11 mouse cellular contexts compared by ENCODE assay signal in the genomic region with DNA sequence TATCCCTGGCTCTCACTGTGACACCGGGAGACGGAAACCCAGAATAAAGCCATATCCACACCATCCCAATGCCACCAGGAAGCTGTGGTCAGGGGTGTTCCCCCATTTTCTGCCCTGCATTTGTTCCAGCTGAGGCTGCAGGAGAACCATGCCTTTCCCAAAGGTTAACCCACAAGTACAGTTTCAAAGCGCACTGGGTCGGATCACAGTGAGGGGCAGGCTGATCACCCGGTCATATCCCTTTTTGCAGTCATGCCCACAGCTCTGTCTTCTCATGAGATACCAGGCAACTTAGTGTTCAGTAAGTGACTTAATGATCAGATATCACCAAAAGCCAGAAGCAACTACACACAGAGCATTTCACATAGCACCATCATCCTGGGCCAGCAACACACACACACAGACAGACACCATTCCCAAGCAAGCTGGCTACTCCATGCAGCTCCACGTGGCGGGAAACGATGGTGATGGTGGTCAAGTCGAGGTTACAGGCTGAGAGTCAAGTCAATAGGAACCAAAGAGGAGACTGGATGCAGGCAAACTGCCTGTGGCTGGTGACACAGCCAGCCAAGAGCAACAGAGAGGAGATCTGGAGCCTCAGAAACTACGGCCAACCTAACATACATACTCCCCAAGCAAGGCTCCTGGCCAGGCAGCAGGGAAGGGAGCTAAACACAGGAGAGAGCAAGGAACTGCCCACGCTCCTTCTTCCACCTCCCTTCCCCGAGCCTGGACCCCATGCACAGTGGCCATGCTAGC. TPM values are rescaled to one million over a fixed set of nuclear protein-coding genes. Genes with fewer than 3 reads are reported as not detected.
DNase-seq lines count a peak whose midpoint lies in the region; ATAC-seq lines count a peak whose summit lies in the region.
"Had no signal": no experiment of that assay in that cellular context is flagged by ENCODE, and none has a peak within 500 bp of the region (broad histone marks: within the 10 kb centered on the region; RNA-seq: fewer than 3 reads in every experiment).

No protein-coding gene starts in this region.

- no peak overlapping the region for H3K9ac ChIP-seq in forebrain, embryonic 11.5 days (ENCODE audit: low read length)
- no peak overlapping the region for H3K9ac ChIP-seq in midbrain, embryonic 11.5 days (ENCODE audit: low read length)
- no peak overlapping the region for H3K9ac ChIP-seq in limb, embryonic 13.5 days
- H3K9ac ChIP-seq: liver, embryonic 13.5 days had no signal

- peak overlapping the region; percentile 97 for H3K27ac ChIP-seq in forebrain, embryonic 10.5 days
- H3K27ac ChIP-seq in forebrain, embryonic 11.5 days (ENCODE audit: low read depth, low read length): no peak overlapping the region
- peak overlapping the region; percentile 93 for H3K27ac ChIP-seq in midbrain, embryonic 10.5 days (replicated peaks)
- H3K27ac ChIP-seq in midbrain, embryonic 11.5 days (ENCODE audit: low read depth, low read length): no peak overlapping the region
- H3K27ac ChIP-seq in limb, embryonic 13.5 days: peak overlapping the region; percentile 100
- H3K27ac ChIP-seq: liver, embryonic 13.5 days had no signal

- no peak overlapping the region for H3K4me3 ChIP-seq in forebrain, embryonic 10.5 days
- no peak overlapping the region for H3K4me3 ChIP-seq in forebrain, embryonic 11.5 days (ENCODE audit: low read depth, low read length)
- no peak overlapping the region for H3K4me3 ChIP-seq in midbrain, embryonic 10.5 days
- H3K4me3 ChIP-seq in midbrain, embryonic 11.5 days (ENCODE audit: low read depth, low read length): no peak overlapping the region
- no peak overlapping the region for H3K4me3 ChIP-seq in limb, embryonic 13.5 days
- H3K4me3 ChIP-seq: liver, embryonic 13.5 days had no signal

- H3K9me3 ChIP-seq in forebrain, embryonic 10.5 days: no peaks in the 10 kb centered on the region
- no peaks in the 10 kb centered on the region for H3K9me3 ChIP-seq in forebrain, embryonic 11.5 days (ENCODE audit: control insufficient read depth, low read length)
- H3K9me3 ChIP-seq in midbrain, embryonic 10.5 days (replicated peaks): no peaks in the 10 kb centered on the region
- no peaks in the 10 kb centered on the region for H3K9me3 ChIP-seq in midbrain, embryonic 11.5 days (ENCODE audit: control insufficient read depth, low read length)
- no peaks in the 10 kb centered on the region for H3K9me3 ChIP-seq in limb, embryonic 13.5 days
- H3K9me3 ChIP-seq: liver, embryonic 13.5 days had no signal

- H3K4me1 ChIP-seq in forebrain, embryonic 10.5 days: peaks cover 75% of the 10 kb centered on the region
- peaks cover 31% of the 10 kb centered on the region for H3K4me1 ChIP-seq in forebrain, embryonic 11.5 days (replicated peaks; ENCODE audit: control insufficient read depth, insufficient read depth, low read length)
- H3K4me1 ChIP-seq in midbrain, embryonic 10.5 days: peaks cover 77% of the 10 kb centered on the region
- peaks cover 39% of the 10 kb centered on the region for H3K4me1 ChIP-seq in midbrain, embryonic 11.5 days (ENCODE audit: control insufficient read depth, insufficient read depth, low read length)
- peaks cover 94% of the 10 kb centered on the region for H3K4me1 ChIP-seq in limb, embryonic 13.5 days

- peaks cover 8% of the 10 kb centered on the region for H3K36me3 ChIP-seq in forebrain, embryonic 10.5 days (replicated peaks)
- no peaks in the 10 kb centered on the region for H3K36me3 ChIP-seq in forebrain, embryonic 11.5 days (ENCODE audit: control insufficient read depth, insufficient read depth, low read length)
- H3K36me3 ChIP-seq in midbrain, embryonic 10.5 days: no peaks in the 10 kb centered on the region; the same call in 1 of the 2 replicates
- no peaks in the 10 kb centered on the region for H3K36me3 ChIP-seq in midbrain, embryonic 11.5 days (ENCODE audit: control insufficient read depth, insufficient read depth, low read length)
- no peaks in the 10 kb centered on the region for H3K36me3 ChIP-seq in limb, embryonic 13.5 days
- H3K36me3 ChIP-seq: liver, embryonic 13.5 days had no signal

- H3K27me3 ChIP-seq in forebrain, embryonic 10.5 days (ENCODE audit: poor library complexity, severe bottlenecking): no peaks in the 10 kb centered on the region
- H3K27me3 ChIP-seq in forebrain, embryonic 11.5 days (ENCODE audit: control insufficient read depth, insufficient read depth, low read length): no peaks in the 10 kb centered on the region
- no peaks in the 10 kb centered on the region for H3K27me3 ChIP-seq in midbrain, embryonic 10.5 days (ENCODE audit: low read depth, poor library complexity, severe bottlenecking)
- H3K27me3 ChIP-seq in midbrain, embryonic 11.5 days (ENCODE audit: control insufficient read depth, insufficient read depth, low read length): no peaks in the 10 kb centered on the region
- H3K27me3 ChIP-seq in limb, embryonic 13.5 days: no peaks in the 10 kb centered on the region
- H3K27me3 ChIP-seq: liver, embryonic 13.5 days; Patski had no signal

- intact Hi-C loops in left cerebral cortex, postnatal 4 days (cut with DNase I): no loop called here

- DNase-seq in forebrain, embryonic 10.5 days (ENCODE audit: extremely low spot score, low spot score): no peak
- no peak for DNase-seq in forebrain, embryonic 11.5 days (ENCODE audit: low spot score)
- no peak for DNase-seq in midbrain, embryonic 10.5 days (ENCODE audit: low spot score)
- no peak for DNase-seq in midbrain, embryonic 11.5 days (ENCODE audit: low spot score, missing footprints)
- DNase-seq in left cerebral cortex, postnatal 4 days: no peak
- no peak for DNase-seq in natural killer cell, adult 2 months (ENCODE audit: low spot score in 2 of 2)
- DNase-seq: gastrocnemius, postnatal 14 days; liver, embryonic 13.5 days had no signal

- 89% methylated on average over 12 of the region's 12 CpGs for WGBS in forebrain, embryonic 10.5 days
- 90% methylated on average over 12 of the region's 12 CpGs for WGBS in forebrain, embryonic 11.5 days
- WGBS in midbrain, embryonic 10.5 days: 92% methylated on average over 12 of the region's 12 CpGs
- 90% methylated on average over 12 of the region's 12 CpGs for WGBS in midbrain, embryonic 11.5 days
- 76% methylated on average over 12 of the region's 12 CpGs for WGBS in limb, embryonic 13.5 days

- no peak overlapping the region for H3K4me2 ChIP-seq in forebrain, embryonic 11.5 days (ENCODE audit: low read depth, low read length, severe bottlenecking)
- H3K4me2 ChIP-seq in midbrain, embryonic 11.5 days: no peak overlapping the region
- no peak overlapping the region for H3K4me2 ChIP-seq in limb, embryonic 13.5 days (replicated peaks)
- H3K4me2 ChIP-seq: liver, embryonic 13.5 days had no signal

- ATAC-seq in forebrain, embryonic 11.5 days (replicated peaks; ENCODE audit: low FRiP score): no peak
- no peak for ATAC-seq in midbrain, embryonic 11.5 days (ENCODE audit: low FRiP score)
- no peak for ATAC-seq in limb, embryonic 13.5 days (ENCODE audit: low FRiP score, low read depth)
- ATAC-seq in megakaryocyte, adult 5-6 weeks (ENCODE audit: poor library complexity, severe bottlenecking): no peak
- ATAC-seq: Patski had no signal

RNA-seq across cellular contexts. Expression of a gene that starts 35.7 kb away (rescaled TPM):
- polyA plus RNA-seq in forebrain, embryonic 10.5 days (2016; fragmentation: Nextera tagmentation; extraction: Ambion mirVana): 15.7 and 17.8 TPM in 2 replicates
- 27.3 and 29.5 TPM in 2 replicates for polyA plus RNA-seq in forebrain, embryonic 11.5 days (2014; fragmentation: Nextera tagmentation; extraction: Ambion mirVana)
- polyA plus RNA-seq in midbrain, embryonic 10.5 days (2016; fragmentation: Nextera tagmentation; extraction: Ambion mirVana): 16.2 and 19.1 TPM in 2 replicates
- polyA plus RNA-seq in midbrain, embryonic 11.5 days (2014; fragmentation: Nextera tagmentation; extraction: Ambion mirVana): 13.4 and 14.7 TPM in 2 replicates
- polyA plus RNA-seq in limb, embryonic 13.5 days (2015; fragmentation: Nextera tagmentation; extraction: Ambion mirVana): 33.9 and 34.9 TPM in 2 replicates
- 87.7 and 107 TPM in 2 replicates for total RNA-seq in megakaryocyte, adult 5-6 weeks (2015)
- total RNA-seq in megakaryocyte, adult 5-6 weeks (2017): 15.0 and 21.5 TPM in 2 replicates
- 100 to 1,000 TPM; 110 to 115 TPM for total RNA-seq in left cerebral cortex, postnatal 4 days (2021)

Comparison
In these comparisons a context has a peak if more than half of its experiments do, and no peak if none do; other contexts are left out.
1. H3K27ac ChIP-seq: peak in forebrain, embryonic 10.5 days (single experiment), midbrain, embryonic 10.5 days (single experiment) and limb, embryonic 13.5 days (single experiment); none in forebrain, embryonic 11.5 days (single experiment) and midbrain, embryonic 11.5 days (single experiment).